Mouse (Mus musculus): ENCODE measurements at regions not wholly inside any gene's neighbourhood (a gene's known extent, or its start where the extent isn't known, plus 50 kb on each side); places are given as distances from the start of the nearest gene placed in this dataset.
"Not testable (repeated sequence)": the region's sequence is repeated elsewhere in the genome, so short reads cannot be mapped to it uniquely, and the experiment has no call there.

- no peak for DNase-seq (ENCODE audit: low read depth, low spot score)
These were observed 116.0 kb upstream of the Gmds start for GRCm38 (mm10) chr13:32454419-32455146.

- DNase-seq (ENCODE audit: low read depth, low spot score) = no peak
These were observed 111.3 kb upstream of the Gmds start for GRCm38 (mm10) chr13:32449710-32450417.

DNA sequence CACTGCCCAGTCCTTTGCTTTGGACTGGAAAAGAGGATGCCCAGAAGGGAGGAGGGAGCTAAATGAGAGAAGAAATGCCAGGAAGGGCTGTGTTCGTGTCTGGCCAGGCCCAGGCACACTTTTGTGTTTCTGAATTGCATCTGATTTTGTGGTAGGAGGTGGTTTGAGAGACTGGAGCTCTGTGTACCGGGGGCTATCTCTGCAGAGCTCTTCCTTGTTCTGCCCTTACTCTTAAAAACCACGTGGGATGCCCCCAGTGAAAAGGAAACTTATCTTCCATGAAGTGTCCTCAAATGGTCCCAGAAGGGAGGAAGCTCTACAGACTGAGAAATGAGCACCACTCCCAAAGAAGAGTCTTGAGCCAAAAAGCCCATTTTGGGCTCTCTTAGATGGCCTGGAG is 106.0 kb upstream of the Gmds start:
- DNase-seq (ENCODE audit: low read depth, low spot score) = no peak

- no peak for DNase-seq (ENCODE audit: low read depth, low spot score)
These were observed 103.5 kb upstream of the Gmds start for GRCm38 (mm10) chr13:32442025-32442424.

- no peak for DNase-seq (ENCODE audit: low read depth, low spot score)
These were observed 96.6 kb upstream of the Gmds start for GRCm38 (mm10) chr13:32435136-32435535.

- DNase-seq (ENCODE audit: low read depth, low spot score) = no peak
These were observed 89.9 kb upstream of the Gmds start for GRCm38 (mm10) chr13:32428482-32428881.

- DNase-seq (ENCODE audit: low read depth, low spot score) = no peak
These were observed 88.4 kb upstream of the Gmds start for GRCm38 (mm10) chr13:32426906-32427305.

DNA sequence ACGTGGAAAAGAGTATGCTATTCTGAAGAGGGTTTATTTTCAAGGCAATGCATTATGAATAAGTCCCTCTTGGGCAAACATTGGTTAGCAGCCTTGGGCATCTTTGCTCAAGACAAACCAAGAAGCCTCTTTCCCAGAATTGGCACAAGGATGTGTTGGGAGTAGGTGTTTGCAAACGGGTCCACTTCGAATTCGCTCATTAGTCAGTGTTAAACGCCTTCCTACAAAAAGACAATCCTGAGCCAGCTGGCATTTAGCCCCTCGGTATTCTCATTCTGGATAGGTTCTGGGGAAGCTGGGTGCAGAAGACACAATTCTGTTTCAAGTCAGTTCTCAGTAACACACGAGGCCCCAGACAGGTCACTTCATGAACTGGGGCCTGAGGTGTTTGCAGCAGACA is 87.7 kb upstream of the Gmds start:
- no peak for DNase-seq (ENCODE audit: low read depth, low spot score)

DNA sequence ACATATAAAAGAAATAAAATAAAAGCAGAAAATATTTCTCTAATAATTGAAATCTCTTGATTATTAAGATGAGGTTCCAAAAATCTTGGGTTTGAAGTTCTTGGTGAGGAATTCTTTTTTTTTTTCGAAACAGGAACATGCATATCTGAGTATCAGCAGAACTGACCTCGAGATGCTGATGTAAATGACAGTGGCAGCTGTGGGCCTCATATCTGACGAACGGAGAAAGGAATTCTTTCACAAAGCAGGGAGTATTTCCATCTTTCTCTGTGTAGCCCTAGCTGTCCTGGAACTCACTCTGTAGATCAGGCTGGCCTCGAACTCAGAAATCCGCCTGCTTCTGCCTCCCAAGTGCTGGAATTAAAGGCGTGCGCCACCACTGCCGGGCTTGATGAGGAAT is 86.0 kb upstream of the Gmds start:
- not testable (repeated sequence) for DNase-seq (ENCODE audit: low read depth, low spot score)

GRCm38 (mm10) chr13:32422485-32422884 is 83.9 kb upstream of the Gmds start:
- DNase-seq (ENCODE audit: low read depth, low spot score) = no peak

GRCm38 (mm10) chr13:32419326-32419725 is 80.8 kb upstream of the Gmds start:
- no peak for DNase-seq (ENCODE audit: low read depth, low spot score)

DNA sequence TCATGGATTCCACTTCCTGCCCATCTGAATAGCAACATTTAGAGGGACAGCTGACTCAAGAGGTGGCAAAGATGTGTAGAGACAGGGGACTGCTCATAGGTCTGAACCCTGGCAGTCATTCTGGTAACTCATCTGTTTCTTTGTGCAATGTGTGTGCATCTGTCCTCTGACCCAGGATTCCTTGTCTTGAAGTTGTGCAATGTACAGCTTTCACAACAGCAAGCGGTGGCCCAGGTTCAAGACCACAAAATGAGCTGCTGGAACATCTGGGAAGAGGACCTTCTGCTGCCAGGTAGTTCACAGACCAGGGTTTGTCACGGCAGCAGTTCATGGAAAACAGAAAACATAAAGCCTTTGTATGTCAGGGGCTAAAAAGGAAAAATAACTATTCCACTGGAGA is 80.1 kb upstream of the Gmds start:
- DNase-seq (ENCODE audit: low read depth, low spot score) = no peak

DNA sequence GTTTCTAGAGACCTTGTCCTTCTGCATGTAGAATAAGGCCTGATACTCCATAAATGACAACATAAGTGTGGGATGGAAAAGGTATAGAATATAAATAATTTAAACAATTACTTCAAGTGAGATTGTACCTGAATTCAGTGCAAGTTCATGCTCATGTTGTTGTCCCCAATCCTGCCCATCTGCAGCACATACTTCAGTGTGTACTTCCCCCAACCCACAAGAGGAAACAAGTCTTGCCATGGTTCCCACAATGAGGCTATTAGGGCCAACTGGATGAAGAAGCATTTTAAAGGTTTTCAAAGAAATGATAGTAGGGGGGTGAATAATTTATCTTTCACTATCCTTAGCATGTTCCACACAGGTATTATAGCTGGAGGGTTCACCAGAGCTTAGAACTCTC is 79.4 kb upstream of the Gmds start:
- DNase-seq (ENCODE audit: low read depth, low spot score) = no peak

GRCm38 (mm10) chr13:32411287-32411935 is 72.9 kb upstream of the Gmds start:
- no peak for DNase-seq (ENCODE audit: low read depth, low spot score)

GRCm38 (mm10) chr13:32410065-32410464 is 71.5 kb upstream of the Gmds start:
- no peak for DNase-seq (ENCODE audit: low read depth, low spot score)

GRCm38 (mm10) chr13:32398616-32399015 is 60.1 kb upstream of the Gmds start:
- DNase-seq (ENCODE audit: low read depth, low spot score) = no peak
